Mouse (Mus musculus): ENCODE measurements around the gene Akt2. TPM values are rescaled to one million over a fixed set of nuclear protein-coding genes. Genes with fewer than 3 reads are reported as not detected.

Gene Akt2
- total and polyA plus RNA-seq, 2 experiments from 2014 or later, result 64.0 to 83.1 TPM

GRCm38 (mm10) chr7:27596586-27597503 is 5.5 kb downstream of the Akt2 start:
- DNase-seq (ENCODE audit: low spot score) (no peak), ATAC-seq (peak; percentile 1; the same call in 1 of the 2 replicates)
- WGBS, result 41% methylated on average over 10 of the region's 10 CpGs
- Histone ChIP-seq H3K9ac (replicated peaks; ENCODE audit: low read length) (peak overlapping the region; percentile 33; the same call in 1 of the 2 replicates), H3K36me3 (ENCODE audit: insufficient read depth, low read length) (no peaks in the 10 kb centered on the region), H3K4me3 (ENCODE audit: low read length) (no peak overlapping the region), H3K27me3 (ENCODE audit: insufficient read depth, low read length) (no peaks in the 10 kb centered on the region), H3K4me1 (ENCODE audit: insufficient read depth, low read length) (peaks cover 44% of the 10 kb centered on the region), H3K4me2 (ENCODE audit: low read depth, low read length) (peak overlapping the region; percentile 27; the same call in 1 of the 2 replicates), H3K9me3 (ENCODE audit: low read length) (no peaks in the 10 kb centered on the region), H3K27ac (peak overlapping the region; percentile 79)
- TF ChIP-seq CTCF (IDR thresholded peaks at IDR 0.05; ENCODE audit: low read depth), result no peak

- ATAC-seq, result no peak
- Histone ChIP-seq H3K4me2 (ENCODE audit: low read depth, low read length) (no peak overlapping the region), H3K27me3 (ENCODE audit: insufficient read depth, low read length) (no peaks in the 10 kb centered on the region), H3K4me1 (ENCODE audit: insufficient read depth, low read length) (peaks cover 45% of the 10 kb centered on the region), H3K4me3 (ENCODE audit: low read length) (no peak overlapping the region), H3K36me3 (ENCODE audit: insufficient read depth, low read length) (no peaks in the 10 kb centered on the region), H3K9me3 (ENCODE audit: low read length) (no peaks in the 10 kb centered on the region), H3K27ac (peak overlapping the region; percentile 79), H3K9ac (replicated peaks; ENCODE audit: low read length) (no peak overlapping the region)
- no peak for DNase-seq (ENCODE audit: low spot score)
- TF ChIP-seq CTCF (IDR thresholded peaks at IDR 0.05; ENCODE audit: low read depth), result no peak
- WGBS, result 69% methylated on average over 7 of the region's 7 CpGs
Observed at GRCm38 (mm10) chr7:27598053-27598452, 6.7 kb downstream of the Akt2 start.

- ATAC-seq, result no peak
- DNase-seq (ENCODE audit: low spot score), result peak; percentile 50
- no peak overlapping the region for H3K9ac ChIP-seq (replicated peaks; ENCODE audit: low read length)
- TF ChIP-seq CTCF (IDR thresholded peaks at IDR 0.05; ENCODE audit: low read depth), result no peak
- H3K36me3 ChIP-seq (ENCODE audit: insufficient read depth, low read length), result no peaks in the 10 kb centered on the region
- no peaks in the 10 kb centered on the region for H3K9me3 ChIP-seq (ENCODE audit: low read length)
- 38% methylated on average over 4 of the region's 4 CpGs for WGBS
- H3K4me1 ChIP-seq (ENCODE audit: insufficient read depth, low read length), result peaks cover 61% of the 10 kb centered on the region
- peak overlapping the region; percentile 43 for H3K27ac ChIP-seq
- 0 out of 2 replicates have a peak overlapping the region, but pooled peaks have one; percentile 1 for H3K4me2 ChIP-seq (ENCODE audit: low read depth, low read length)
- no peak overlapping the region for H3K4me3 ChIP-seq (ENCODE audit: low read length)
- H3K27me3 ChIP-seq (ENCODE audit: insufficient read depth, low read length), result no peaks in the 10 kb centered on the region
Observed at GRCm38 (mm10) chr7:27601628-27602027, 10.3 kb downstream of the Akt2 start.

GRCm38 (mm10) chr7:27602161-27602560 is 10.8 kb downstream of the Akt2 start:
- DNase-seq (ENCODE audit: low spot score) (no peak), ATAC-seq (no peak)

GRCm38 (mm10) chr7:27602835-27603234 is 11.5 kb downstream of the Akt2 start:
- H3K4me2 ChIP-seq (ENCODE audit: low read depth, low read length), result no peak overlapping the region
- H3K4me3 ChIP-seq (ENCODE audit: low read length), result no peak overlapping the region
- ATAC-seq, result no peak
- H3K4me1 ChIP-seq (ENCODE audit: insufficient read depth, low read length), result peaks cover 68% of the 10 kb centered on the region
- H3K27me3 ChIP-seq (ENCODE audit: insufficient read depth, low read length), result no peaks in the 10 kb centered on the region
- no peak for TF ChIP-seq CTCF (IDR thresholded peaks at IDR 0.05; ENCODE audit: low read depth)
- H3K9me3 ChIP-seq (ENCODE audit: low read length), result no peaks in the 10 kb centered on the region
- H3K9ac ChIP-seq (replicated peaks; ENCODE audit: low read length), result no peak overlapping the region
- peak overlapping the region; percentile 78; the same call in 1 of the 2 replicates for H3K27ac ChIP-seq
- WGBS, result 68% methylated on average over 7 of the region's 7 CpGs
- no peaks in the 10 kb centered on the region for H3K36me3 ChIP-seq (ENCODE audit: insufficient read depth, low read length)
- DNase-seq (ENCODE audit: low spot score), result no peak

More at GRCm38 (mm10) chr7:27602161-27602560, 10.8 kb downstream of the Akt2 start:
- no peak overlapping the region for H3K4me2 ChIP-seq (ENCODE audit: low read depth, low read length)
- H3K9me3 ChIP-seq (ENCODE audit: low read length), result no peaks in the 10 kb centered on the region
- 67% methylated on average over 2 of the region's 2 CpGs for WGBS
- no peaks in the 10 kb centered on the region for H3K27me3 ChIP-seq (ENCODE audit: insufficient read depth, low read length)
- TF ChIP-seq CTCF (IDR thresholded peaks at IDR 0.05; ENCODE audit: low read depth), result no peak
- H3K4me3 ChIP-seq (ENCODE audit: low read length), result no peak overlapping the region
- H3K27ac ChIP-seq, result peak overlapping the region; percentile 78
- H3K9ac ChIP-seq (replicated peaks; ENCODE audit: low read length), result no peak overlapping the region
- H3K4me1 ChIP-seq (ENCODE audit: insufficient read depth, low read length), result peaks cover 61% of the 10 kb centered on the region
- no peaks in the 10 kb centered on the region for H3K36me3 ChIP-seq (ENCODE audit: insufficient read depth, low read length)

- ATAC-seq, result 0 out of 2 replicates have a peak, but pooled peaks have one; percentile 8
- Histone ChIP-seq H3K9me3 (ENCODE audit: low read length) (no peaks in the 10 kb centered on the region), H3K4me3 (ENCODE audit: low read length) (no peak overlapping the region), H3K4me2 (ENCODE audit: low read depth, low read length) (0 out of 2 replicates have a peak overlapping the region, but pooled peaks have one; percentile 11), H3K36me3 (ENCODE audit: insufficient read depth, low read length) (peaks cover 6% of the 10 kb centered on the region; the same call in 1 of the 2 replicates), H3K4me1 (ENCODE audit: insufficient read depth, low read length) (peaks cover 68% of the 10 kb centered on the region), H3K27me3 (ENCODE audit: insufficient read depth, low read length) (no peaks in the 10 kb centered on the region), H3K9ac (replicated peaks; ENCODE audit: low read length) (0 out of 2 replicates have a peak overlapping the region, but pooled peaks have one; percentile 25), H3K27ac (peak overlapping the region; percentile 78)
- DNase-seq (ENCODE audit: low spot score), result peak; percentile 55
- TF ChIP-seq CTCF (IDR thresholded peaks at IDR 0.05; ENCODE audit: low read depth), result no peak
- WGBS, result 29% methylated on average over 5 of the region's 5 CpGs
Observed at GRCm38 (mm10) chr7:27604661-27605348, 13.5 kb downstream of the Akt2 start.
